In the genomic region with DNA sequence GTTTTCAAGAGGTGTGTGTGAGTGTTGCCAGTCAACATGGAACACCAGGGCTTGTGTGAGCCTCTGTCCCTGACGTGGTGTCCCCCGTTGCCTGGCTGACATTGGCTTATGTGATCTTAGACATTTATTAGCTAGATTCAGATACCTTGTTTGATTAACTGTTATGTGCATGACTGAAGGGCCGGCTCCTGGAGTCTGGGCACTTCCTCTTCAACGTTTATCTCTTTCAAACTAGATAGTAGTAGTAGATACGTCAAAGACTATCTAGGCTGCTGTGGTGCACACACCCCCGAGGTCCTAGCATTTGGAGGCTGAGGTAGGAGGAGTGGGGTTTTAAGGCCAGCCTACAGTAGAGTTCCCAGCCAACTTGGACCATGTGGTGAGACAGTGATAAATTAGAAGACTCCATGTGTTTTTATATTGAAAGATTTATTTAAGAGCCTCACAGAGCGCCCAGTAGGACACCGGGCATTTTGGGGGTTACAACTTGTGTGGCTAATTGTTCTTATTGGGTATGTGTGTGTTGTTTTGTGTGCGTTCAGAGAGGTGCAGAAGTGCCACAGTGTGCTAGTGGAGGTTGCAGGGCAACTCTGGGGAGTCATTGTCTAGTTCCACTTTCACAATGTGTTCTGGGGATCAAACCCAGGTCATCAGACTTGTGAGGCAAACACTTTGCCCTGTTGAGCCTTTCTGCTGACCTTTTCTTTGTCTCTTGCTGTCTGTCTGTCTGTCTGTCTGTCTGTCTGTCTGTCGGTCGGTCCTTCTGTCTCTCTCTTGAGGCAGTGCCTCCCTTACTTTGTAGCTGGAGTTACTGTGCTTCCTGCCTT, we compare ENCODE assay signal across 8 mouse cellular contexts. TPM values are rescaled to one million over a fixed set of nuclear protein-coding genes. Genes with fewer than 3 reads are reported as not detected.
DNase-seq lines count a peak whose midpoint lies in the region; ATAC-seq and TF ChIP-seq lines count a peak whose summit lies in the region.

No protein-coding gene starts in this region.

- DNase-seq in MEL (ENCODE audit: low read depth, low spot score), result peak; percentile 89
- no peak for DNase-seq in T-cell, adult 2 months (ENCODE audit: low spot score)
- DNase-seq in urinary bladder, postnatal 36 days (ENCODE audit: low spot score in 2 of 2), result no peak
- no peak for DNase-seq in adrenal gland, postnatal 10 days
- no peak for DNase-seq in kidney, adult 11 months

- H3ac ChIP-seq in C2C12 (ENCODE audit: control insufficient read depth, insufficient read length, low read depth), result peak overlapping the region; percentile 94

- H3K4me3 ChIP-seq in C2C12 (ENCODE audit: insufficient read depth, poor library complexity, severe bottlenecking) (peak overlapping the region; percentile 65), MEL (ENCODE audit: control insufficient read depth in 1 of 2, insufficient read depth in 1 of 2, low read depth in 2 of 2, low read length in 2 of 2) (peak overlapping the region; percentile 75 to 97), macrophage (ENCODE audit: inconsistent target) (peak overlapping the region; percentile 53)
- H3K4me3 ChIP-seq in heart, embryonic 16.5 days (ENCODE audit: low read length), result peak overlapping the region; percentile 67

- peak overlapping the region; percentile 90 for H3K4me2 ChIP-seq in heart, embryonic 16.5 days (ENCODE audit: low read depth, low read length)

- H3K9ac ChIP-seq in MEL (ENCODE audit: control insufficient read depth, low read depth, low read length, poor library complexity, severe bottlenecking), result peak overlapping the region; percentile 86
- H3K9ac ChIP-seq in heart, embryonic 16.5 days (ENCODE audit: low read length), result peak overlapping the region; percentile 78

- TF ChIP-seq RAD21 in MEL (IDR thresholded peaks at IDR 0.05; ENCODE audit: low read depth, low read length), result no peak

- peak in 1 of 2 experiments; percentile 72 for TF ChIP-seq EP300 in MEL (IDR thresholded peaks at IDR 0.05; ENCODE audit: low read depth in 1 of 2, low read length in 2 of 2)

- TF ChIP-seq CTCF in C2C12 (IDR thresholded peaks at IDR 0.05; ENCODE audit: control insufficient read depth, insufficient read depth, insufficient read length), result no peak
- TF ChIP-seq CTCF in MEL (IDR thresholded peaks at IDR 0.05 in 2 of 3, conservative IDR thresholded peaks at IDR 0.05 in 1 of 3; ENCODE audit: control insufficient read depth in 1 of 3, insufficient read depth in 1 of 3, low read depth in 2 of 3, low read length in 3 of 3, poor library complexity in 1 of 3, severe bottlenecking in 1 of 3), result no peak

- H3K27ac ChIP-seq in MEL (ENCODE audit: control insufficient read depth, low read depth, low read length), result peak overlapping the region; percentile 82
- no peak overlapping the region; the same call in 1 of the 2 replicates for H3K27ac ChIP-seq in heart, embryonic 16.5 days (ENCODE audit: low read length)
- H3K27ac ChIP-seq in macrophage, result peak overlapping the region; percentile 39

- WGBS in heart, embryonic 16.5 days, result 34% methylated on average over 11 of the region's 11 CpGs
- WGBS in macrophage (ENCODE audit: missing documents), result 43% methylated on average over 11 of the region's 11 CpGs

- TF ChIP-seq POLR2A in MEL (IDR thresholded peaks at IDR 0.05; ENCODE audit: control insufficient read depth in 1 of 2, insufficient read depth in 1 of 2, low read depth in 1 of 2, low read length in 2 of 2, poor library complexity in 1 of 2), result peak; percentile 6 to 52; a peak in 1 of 4 replicates

- no peak for ATAC-seq in heart, embryonic 16.5 days (replicated peaks; ENCODE audit: extremely low read depth, insufficient read depth, low FRiP score)

- no peaks in the 10 kb centered on the region for H3K9me3 ChIP-seq in MEL (replicated peaks; ENCODE audit: insufficient read depth, low read length)
- H3K9me3 ChIP-seq in heart, embryonic 16.5 days (replicated peaks; ENCODE audit: control insufficient read depth, low read length), result no peaks in the 10 kb centered on the region

- H3K79me3 ChIP-seq in C2C12 (ENCODE audit: low read depth), result peaks cover 12% of the 10 kb centered on the region

- H3K79me2 ChIP-seq in C2C12 (ENCODE audit: control insufficient read depth, insufficient read depth) (peaks cover 54% of the 10 kb centered on the region), MEL (ENCODE audit: control insufficient read depth, insufficient read depth, low read length, poor library complexity) (peaks cover 60% of the 10 kb centered on the region), macrophage (ENCODE audit: inconsistent target) (peaks cover 59% of the 10 kb centered on the region)

- peaks cover 16 to 23% of the 10 kb centered on the region in 2 experiments for H3K4me1 ChIP-seq in MEL (ENCODE audit: control insufficient read depth in 1 of 2, insufficient read depth in 2 of 2, low read length in 2 of 2)
- peaks cover 12% of the 10 kb centered on the region for H3K4me1 ChIP-seq in heart, embryonic 16.5 days (ENCODE audit: control insufficient read depth, insufficient read depth, low read length)

- peaks cover 6% of the 10 kb centered on the region for H3K36me3 ChIP-seq in C2C12 (ENCODE audit: control insufficient read depth, insufficient read depth)
- peaks cover 2 to 19% of the 10 kb centered on the region in 2 experiments for H3K36me3 ChIP-seq in MEL (ENCODE audit: control insufficient read depth in 1 of 2, insufficient read depth in 2 of 2, low read length in 2 of 2)
- H3K36me3 ChIP-seq in heart, embryonic 16.5 days (ENCODE audit: control insufficient read depth, insufficient read depth), result peaks cover 3% of the 10 kb centered on the region; the same call in 1 of the 2 replicates
- no peaks in the 10 kb centered on the region for H3K36me3 ChIP-seq in macrophage (ENCODE audit: inconsistent target)

- H3K27me3 ChIP-seq in C2C12 (ENCODE audit: control insufficient read depth, insufficient read depth, insufficient read length) (no peaks in the 10 kb centered on the region), MEL (ENCODE audit: control insufficient read depth in 1 of 2, insufficient read depth in 2 of 2, low read length in 2 of 2) (no peaks in the 10 kb centered on the region)
- no peaks in the 10 kb centered on the region for H3K27me3 ChIP-seq in heart, embryonic 16.5 days (ENCODE audit: control insufficient read depth, insufficient read depth, low read length)

RNA-seq across cellular contexts. Expression of a gene that starts 1.6 kb away (rescaled TPM):
- 6.6 TPM for polyA plus RNA-seq in C2C12 (2012; fragmentation: generic; extraction: Trizol)
- total RNA-seq in MEL (2012; rRNA removed), result 23.1 and 25.9 TPM in 2 replicates
- polyA plus RNA-seq in MEL (2012; ENCODE audit: insufficient read depth in 1 of 2, insufficient read length in 2 of 2, low read depth in 1 of 2, low replicate concordance in 2 of 2, missing spikeins in 1 of 2), result 10 to 100 TPM in 1 of 2 experiments, not detected in 1; 43.6 TPM
- polyA plus RNA-seq in heart, embryonic 16.5 days (2015; fragmentation: Nextera tagmentation; extraction: Ambion mirVana), result 2.4 and 3.0 TPM in 2 replicates
- 10 to 100 TPM in 18 of 26 experiments, 1 to 10 TPM in 8; 2.6 to 41.3 (median 22.1) TPM for total RNA-seq in macrophage (2018; cell fraction: chromatin; rRNA removed)
- 10 to 100 TPM in 20 of 26 experiments, 1 to 10 TPM in 6; 5.9 to 20.1 (median 14.1) TPM for total RNA-seq in macrophage (2018; cell fraction: cytosol; rRNA removed)
- 10 to 100 TPM in 22 of 26 experiments, 1 to 10 TPM in 4; 6.4 to 34.6 (median 16.9) TPM for total RNA-seq in macrophage (2018; cell fraction: nucleus; rRNA removed)
- 6.8 to 14.6 TPM (median 7.6 TPM) in 3 replicates for polyA plus RNA-seq in macrophage (2018)
- total RNA-seq in adrenal gland, postnatal 10 days (2021), result 10 to 100 TPM; 24.5 to 24.7 TPM

RNA-seq across cellular contexts. Expression of a gene that starts 19.9 kb away (rescaled TPM):
- polyA plus RNA-seq in C2C12 (2012; fragmentation: generic; extraction: Trizol) (318 TPM), MEL (2012; ENCODE audit: insufficient read depth in 1 of 2, insufficient read length in 2 of 2, low read depth in 1 of 2, low replicate concordance in 2 of 2, missing spikeins in 1 of 2) (100 to 1,000 TPM in 1 of 2 experiments, not detected in 1; 227 TPM), macrophage (2018) (84.2 to 113 TPM (median 89.9 TPM) in 3 replicates)
- total RNA-seq in MEL (2012; rRNA removed), result 217 and 219 TPM in 2 replicates
- 186 and 189 TPM in 2 replicates for polyA plus RNA-seq in heart, embryonic 16.5 days (2015; fragmentation: Nextera tagmentation; extraction: Ambion mirVana)
- 10 to 100 TPM in 23 of 26 experiments, 1 to 10 TPM in 3; 7.2 to 35.6 (median 18.9) TPM for total RNA-seq in macrophage (2018; cell fraction: chromatin; rRNA removed)
- total RNA-seq in macrophage (2018; cell fraction: cytosol; rRNA removed), result 100 to 1,000 TPM in 4 of 26 experiments, 10 to 100 TPM in 22; 66.0 to 112 (median 87.7) TPM
- total RNA-seq in macrophage (2018; cell fraction: nucleus; rRNA removed), result 10 to 100 TPM in 23 of 26 experiments, 1 to 10 TPM in 3; 7.8 to 37.8 (median 25.3) TPM
- total RNA-seq in adrenal gland, postnatal 10 days (2021), result 100 to 1,000 TPM in 1 of 2 experiments, 10 to 100 TPM in 1; 94.8 to 102 TPM

RNA-seq across cellular contexts. Expression of a gene that starts 37.4 kb away (rescaled TPM):
- 65.1 TPM for polyA plus RNA-seq in C2C12 (2012; fragmentation: generic; extraction: Trizol)
- total RNA-seq in MEL (2012; rRNA removed), result 66.5 and 72.5 TPM in 2 replicates
- polyA plus RNA-seq in MEL (2012; ENCODE audit: insufficient read depth in 1 of 2, insufficient read length in 2 of 2, low read depth in 1 of 2, low replicate concordance in 2 of 2, missing spikeins in 1 of 2), result 100 to 1,000 TPM in 1 of 2 experiments, not detected in 1; 108 TPM
- 15.4 and 16.0 TPM in 2 replicates for polyA plus RNA-seq in heart, embryonic 16.5 days (2015; fragmentation: Nextera tagmentation; extraction: Ambion mirVana)
- total RNA-seq in macrophage (2018; cell fraction: chromatin; rRNA removed), result 100 to 1,000 TPM in 20 of 26 experiments, 10 to 100 TPM in 6; 40.2 to 258 (median 128) TPM
- 100 to 1,000 TPM in 25 of 26 experiments, 10 to 100 TPM in 1; 97.7 to 203 (median 138) TPM for total RNA-seq in macrophage (2018; cell fraction: cytosol; rRNA removed)
- 100 to 1,000 TPM in 21 of 26 experiments, 10 to 100 TPM in 5; 64.2 to 259 (median 158) TPM for total RNA-seq in macrophage (2018; cell fraction: nucleus; rRNA removed)
- polyA plus RNA-seq in macrophage (2018), result 79.5 to 101 TPM (median 86.2 TPM) in 3 replicates
- total RNA-seq in adrenal gland, postnatal 10 days (2021), result 100 to 1,000 TPM; 132 to 137 TPM

RNA-seq across cellular contexts. Expression of a gene that starts 51.2 kb away (rescaled TPM):
- polyA plus RNA-seq in C2C12 (2012; fragmentation: generic; extraction: Trizol) (8.5 TPM), MEL (2012; ENCODE audit: insufficient read depth in 1 of 2, insufficient read length in 2 of 2, low read depth in 1 of 2, low replicate concordance in 2 of 2, missing spikeins in 1 of 2) (10 to 100 TPM in 1 of 2 experiments, not detected in 1; 15.9 TPM), macrophage (2018) (12.3 to 26.5 TPM (median 21.0 TPM) in 3 replicates)
- total RNA-seq in MEL (2012; rRNA removed), result 11.6 and 11.9 TPM in 2 replicates
- 11.4 and 13.0 TPM in 2 replicates for polyA plus RNA-seq in heart, embryonic 16.5 days (2015; fragmentation: Nextera tagmentation; extraction: Ambion mirVana)
- total RNA-seq in macrophage (2018; cell fraction: chromatin; rRNA removed), result 100 to 1,000 TPM in 22 of 26 experiments, 10 to 100 TPM in 4; 38.3 to 296 (median 144) TPM
- 10 to 100 TPM; 14.0 to 52.9 (median 29.3) TPM for total RNA-seq in macrophage (2018; cell fraction: cytosol; rRNA removed)
- 100 to 1,000 TPM in 13 of 26 experiments, 10 to 100 TPM in 13; 34.3 to 144 (median 101) TPM for total RNA-seq in macrophage (2018; cell fraction: nucleus; rRNA removed)
- 10 to 100 TPM; 26.9 to 40.0 TPM for total RNA-seq in adrenal gland, postnatal 10 days (2021)

RNA-seq across cellular contexts. Expression of a gene that starts 51.8 kb away (rescaled TPM):
- 38.4 TPM for polyA plus RNA-seq in C2C12 (2012; fragmentation: generic; extraction: Trizol)
- 40.8 and 45.7 TPM in 2 replicates for total RNA-seq in MEL (2012; rRNA removed)
- polyA plus RNA-seq in MEL (2012; ENCODE audit: insufficient read depth in 1 of 2, insufficient read length in 2 of 2, low read depth in 1 of 2, low replicate concordance in 2 of 2, missing spikeins in 1 of 2), result 10 to 100 TPM in 1 of 2 experiments, not detected in 1; 77.8 TPM
- 44.5 and 49.9 TPM in 2 replicates for polyA plus RNA-seq in heart, embryonic 16.5 days (2015; fragmentation: Nextera tagmentation; extraction: Ambion mirVana)
- total RNA-seq in macrophage (2018; cell fraction: chromatin; rRNA removed), result 10 to 100 TPM in 23 of 26 experiments, 1 to 10 TPM in 3; 6.5 to 90.9 (median 38.4) TPM
- 10 to 100 TPM; 20.8 to 41.0 (median 29.5) TPM for total RNA-seq in macrophage (2018; cell fraction: cytosol; rRNA removed)
- total RNA-seq in macrophage (2018; cell fraction: nucleus; rRNA removed), result 10 to 100 TPM; 11.6 to 82.1 (median 32.2) TPM
- 34.5 to 39.1 TPM (median 37.0 TPM) in 3 replicates for polyA plus RNA-seq in macrophage (2018)
- 10 to 100 TPM; 28.9 to 29.8 TPM for total RNA-seq in adrenal gland, postnatal 10 days (2021)
